Mouse (Mus musculus) embryonic facial prominence, embryonic 11.5 days (tissue): ENCODE data around the gene Rap2c. TPM values are rescaled to one million over a fixed set of nuclear protein-coding genes. Genes with fewer than 3 reads are reported as not detected.

Source experiments
- ATAC-seq: fragments of 200-750 bp; cut with Nextera tagmentation; replicated peaks from 2 replicates; pipeline ENCODE4 v1.8.0; 2017; ENCODE audit warnings: low read depth; ENCODE audit not compliant: insufficient number of reproducible peaks, low FRiP score, low TSS enrichment
- DNase-seq: peaks from one replicate; pipeline ENCODE4 v3.0.0-alpha.2; 2015; ENCODE audit warnings: low spot score
- H3K27ac ChIP-seq: fragments of 300-500 bp; sonication (generic); replicated peaks from 2 replicates; pipeline ENCODE4 v1.5.1; 2014; ENCODE audit warnings: mild to moderate bottlenecking, low read depth, low read length, control low read depth
- H3K27me3 ChIP-seq: fragments of 300-500 bp; sonication (generic); 2 replicates; pipeline ENCODE4 v1.6.1; 2014; ENCODE audit warnings: mild to moderate bottlenecking, low read length, moderate library complexity, mixed read lengths; ENCODE audit not compliant: control insufficient read depth, insufficient read depth
- H3K36me3 ChIP-seq: fragments of 300-500 bp; sonication (generic); replicated peaks from 2 replicates; pipeline ENCODE4 v1.6.1; 2014; ENCODE audit warnings: low read depth, mild to moderate bottlenecking, low read length, moderate library complexity, mixed read lengths; ENCODE audit not compliant: control insufficient read depth, insufficient read depth
- H3K4me1 ChIP-seq: fragments of 300-500 bp; sonication (generic); 2 replicates; pipeline ENCODE4 v1.6.1; 2014; ENCODE audit warnings: low read length, mixed read lengths; ENCODE audit not compliant: control insufficient read depth, insufficient read depth
- H3K4me2 ChIP-seq: fragments of 300-500 bp; sonication (generic); 2 replicates; pipeline ENCODE4 v1.6.1; 2014; ENCODE audit warnings: low read depth, mild to moderate bottlenecking, control low read depth, low read length, moderate library complexity
- H3K4me3 ChIP-seq: fragments of 300-500 bp; sonication (generic); 2 replicates; pipeline ENCODE4 v1.5.1; 2014; ENCODE audit warnings: low read depth, low read length, control low read depth
- H3K9ac ChIP-seq: fragments of 300-500 bp; sonication (generic); replicated peaks from 2 replicates; pipeline ENCODE4 v1.6.1; 2014; ENCODE audit warnings: mild to moderate bottlenecking, control low read depth, low read length
- H3K9me3 ChIP-seq: fragments of 300-500 bp; sonication (generic); replicated peaks from 2 replicates; pipeline ENCODE4 v1.6.1; 2016; ENCODE audit warnings: mild to moderate bottlenecking, low read length, inconsistent platforms, mixed read lengths; ENCODE audit not compliant: control insufficient read depth
- WGBS: fragments of 180-500 bp; shearing (Covaris S2); extraction: QIAGEN DNeasy Blood & Tissue Kit; methylation state at CpG from one replicate; pipeline ENCODE4 v1.1.7; 2014; 5-methylcytosine and 5-hydroxymethylcytosine counted together
- polyA plus RNA-seq: library from polyadenylated mRNA; unstranded; fragments of >200 nt; fragmentation: Nextera tagmentation; extraction: Ambion mirVana; gene quantifications from 2 replicates; pipeline ENCODE4 v1.2.1, GENCODE M21; 2014

Rap2c gene
- polyA plus RNA-seq, 1 experiment from 2014 or later, result 51.8 TPM

DNA sequence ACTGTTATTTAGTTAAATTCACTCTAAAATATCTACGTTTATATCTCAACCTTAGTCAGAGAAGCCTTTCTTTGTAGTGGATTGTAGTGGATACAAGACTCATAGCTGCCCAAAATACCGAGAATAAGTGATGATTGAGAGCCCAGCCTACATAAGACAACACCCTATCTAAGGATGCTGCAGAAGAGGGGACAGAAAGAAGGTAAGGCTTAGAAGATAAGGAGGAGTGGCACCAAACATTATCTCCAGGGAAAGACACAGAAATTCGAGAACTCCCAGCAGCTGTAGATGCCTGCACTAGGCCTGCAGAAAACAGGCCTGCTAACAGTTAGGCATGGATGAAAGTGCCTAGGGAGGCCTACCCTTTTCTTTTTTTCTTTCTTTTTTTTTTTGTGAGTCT, 52.7 kb downstream of the Rap2c start:
- Histone ChIP-seq H3K36me3 (no peaks in the 10 kb centered on the region), H3K27ac (no peak overlapping the region), H3K4me3 (no peak overlapping the region), H3K9me3 (no peaks in the 10 kb centered on the region), H3K27me3 (no peaks in the 10 kb centered on the region), H3K4me1 (no peaks in the 10 kb centered on the region), H3K9ac (no peak overlapping the region), H3K4me2 (no peak overlapping the region)
- WGBS, result 65% methylated on average over 3 of the region's 3 CpGs
- DNase-seq, result no peak
- no peak for ATAC-seq

DNA sequence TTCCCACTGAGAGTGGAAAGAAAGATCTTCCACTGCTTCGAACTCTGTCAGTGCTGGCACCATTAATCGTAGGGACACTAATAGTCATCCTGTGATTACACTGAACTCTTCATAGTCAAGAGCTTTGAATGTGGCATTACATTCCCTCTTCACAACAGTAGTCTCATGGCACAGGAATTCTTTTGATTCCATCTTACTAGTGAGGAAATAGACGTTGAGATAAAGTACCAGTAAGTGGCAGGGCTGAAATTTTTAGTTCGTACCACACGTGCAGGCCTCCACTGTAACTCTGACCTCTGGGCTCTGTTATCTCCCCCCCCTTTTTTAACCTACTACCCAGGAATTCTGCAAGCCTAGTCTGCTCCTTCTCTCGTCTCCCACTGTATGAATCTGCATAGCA, 54.9 kb downstream of the Rap2c start:
- H3K9ac ChIP-seq, result no peak overlapping the region
- no peak overlapping the region for H3K4me3 ChIP-seq
- no peaks in the 10 kb centered on the region for H3K27me3 ChIP-seq
- H3K36me3 ChIP-seq, result no peaks in the 10 kb centered on the region
- no peaks in the 10 kb centered on the region for H3K9me3 ChIP-seq
- DNase-seq (no peak), ATAC-seq (no peak)
- WGBS, result 38% methylated on average over 6 of the region's 6 CpGs
- no peaks in the 10 kb centered on the region for H3K4me1 ChIP-seq
- H3K27ac ChIP-seq, result no peak overlapping the region
- no peak overlapping the region for H3K4me2 ChIP-seq

Other genes with a start within 250 kb of the Rap2c start
- 8.9 and 9.9 TPM in 2 replicates for gene Stk26, start 177.0 kb downstream of the Rap2c start, polyA plus RNA-seq
- not detected in 2 replicates for gene Frmd7, start 75.3 kb downstream of the Rap2c start, polyA plus RNA-seq
- gene Mbnl3, start 188.5 kb upstream of the Rap2c start, polyA plus RNA-seq, result 9.3 and 10.1 TPM in 2 replicates